Comparison of ENCODE assay signal across 20 mouse cellular contexts in genomic region chr10:59291536-59291935, GRCm38 (mm10). TPM values are rescaled to one million over a fixed set of nuclear protein-coding genes. Genes with fewer than 3 reads are reported as not detected.
A peak's percentile ranks its signal among the peaks of the same experiment; 100 is the strongest.
DNase-seq lines count a peak whose midpoint lies in the region; ATAC-seq and TF ChIP-seq lines count a peak whose summit lies in the region.
"Had no signal": no experiment of that assay in that cellular context is flagged by ENCODE, and none has a peak within 500 bp of the region (broad histone marks: within the 10 kb centered on the region; RNA-seq: fewer than 3 reads in every experiment).

No protein-coding gene starts in this region.

- peaks cover 10% of the 10 kb centered on the region; the same call in 1 of the 2 replicates for H3K4me1 ChIP-seq in intestine, embryonic 15.5 days (replicated peaks)
- H3K4me1 ChIP-seq in stomach, embryonic 16.5 days (ENCODE audit: control insufficient read depth, insufficient read depth, low read length): no peaks in the 10 kb centered on the region; the same call in 1 of the 2 replicates
- H3K4me1 ChIP-seq: forebrain, embryonic 12.5 days; hindbrain, embryonic 15.5 days; midbrain, embryonic 12.5 days; neural tube, embryonic 12.5 days had no signal

- H3K4me2 ChIP-seq in intestine, embryonic 15.5 days (replicated peaks): no peak overlapping the region
- H3K4me2 ChIP-seq in stomach, embryonic 16.5 days (ENCODE audit: low read depth, low read length): no peak overlapping the region
- H3K4me2 ChIP-seq: forebrain, embryonic 12.5 days; heart, embryonic 12.5 days; hindbrain, embryonic 15.5 days; midbrain, embryonic 12.5 days; neural tube, embryonic 12.5 days had no signal

- H3K36me3 ChIP-seq in intestine, embryonic 15.5 days: no peaks in the 10 kb centered on the region
- H3K36me3 ChIP-seq in stomach, embryonic 16.5 days (ENCODE audit: control insufficient read depth, insufficient read depth, low read length): no peaks in the 10 kb centered on the region
- H3K36me3 ChIP-seq: forebrain, embryonic 12.5 days; heart, embryonic 12.5 days; hindbrain, embryonic 15.5 days; midbrain, embryonic 12.5 days; neural tube, embryonic 12.5 days had no signal

- peak; percentile 72 for ATAC-seq in intestine, embryonic 15.5 days
- ATAC-seq in stomach, embryonic 16.5 days (ENCODE audit: insufficient read depth, low FRiP score): peak; percentile 9; the same call in 1 of the 2 replicates

- H3K9me3 ChIP-seq in intestine, embryonic 15.5 days: no peaks in the 10 kb centered on the region
- no peaks in the 10 kb centered on the region for H3K9me3 ChIP-seq in stomach, embryonic 16.5 days (replicated peaks; ENCODE audit: control insufficient read depth, low read length)
- H3K9me3 ChIP-seq: forebrain, embryonic 12.5 days; hindbrain, embryonic 15.5 days; midbrain, embryonic 12.5 days; neural tube, embryonic 12.5 days had no signal

- no peak for TF ChIP-seq CTCF in layer of hippocampus, adult 2 months (conservative IDR thresholded peaks at IDR 0.05)

- H3K27ac ChIP-seq in layer of hippocampus, adult 2 months: 0 out of 2 replicates have a peak overlapping the region, but pooled peaks have one; percentile 14
- H3K27ac ChIP-seq in intestine, embryonic 15.5 days: no peak overlapping the region
- no peak overlapping the region for H3K27ac ChIP-seq in stomach, embryonic 16.5 days (ENCODE audit: low read length)
- H3K27ac ChIP-seq: forebrain, embryonic 12.5 days; hindbrain, embryonic 15.5 days; midbrain, embryonic 12.5 days; neural tube, embryonic 12.5 days had no signal

- H3K9ac ChIP-seq in intestine, embryonic 15.5 days: no peak overlapping the region
- H3K9ac ChIP-seq in stomach, embryonic 16.5 days (ENCODE audit: low read length): no peak overlapping the region
- H3K9ac ChIP-seq: forebrain, embryonic 12.5 days; heart, embryonic 12.5 days; hindbrain, embryonic 15.5 days; midbrain, embryonic 12.5 days; neural tube, embryonic 12.5 days had no signal

- no peak overlapping the region for H3K4me3 ChIP-seq in layer of hippocampus, adult 2 months
- H3K4me3 ChIP-seq in intestine, embryonic 15.5 days (replicated peaks): no peak overlapping the region
- no peak overlapping the region for H3K4me3 ChIP-seq in stomach, embryonic 16.5 days (replicated peaks; ENCODE audit: low read length)
- H3K4me3 ChIP-seq: forebrain, embryonic 12.5 days; heart, embryonic 12.5 days; hindbrain, embryonic 15.5 days; midbrain, embryonic 12.5 days; neural tube, embryonic 12.5 days had no signal

- no peaks in the 10 kb centered on the region for H3K27me3 ChIP-seq in intestine, embryonic 15.5 days (replicated peaks)
- H3K27me3 ChIP-seq in stomach, embryonic 16.5 days (ENCODE audit: control insufficient read depth, insufficient read depth, low read length): no peaks in the 10 kb centered on the region
- H3K27me3 ChIP-seq: hindbrain, embryonic 15.5 days; neural tube, embryonic 12.5 days had no signal

- WGBS in intestine, embryonic 15.5 days: 45% methylated on average over 3 of the region's 3 CpGs
- 40% methylated on average over 3 of the region's 3 CpGs for WGBS in stomach, embryonic 16.5 days

- DNase-seq in layer of hippocampus, adult 2 months (ENCODE audit: low spot score in 2 of 2): no peak
- no peak for DNase-seq in layer of hippocampus, adult 8-10 months (ENCODE audit: low spot score in 2 of 2)
- DNase-seq in kidney, postnatal 10 days: peak; percentile 66
- DNase-seq in spleen, postnatal 36 days (ENCODE audit: low spot score in 2 of 2): no peak
- no peak for DNase-seq in layer of hippocampus, postnatal 25 days (ENCODE audit: extremely low spot score in 1 of 2, low spot score in 1 of 2)
- DNase-seq: B cell, adult 2 months; cerebellum, adult 9-10 months; gastrocnemius, postnatal 10 days; heart, postnatal 14 days; layer of hippocampus, postnatal 36 days; lung, adult 2 months; lung, postnatal 4 days; thymus, postnatal 36 days had no signal

RNA-seq across cellular contexts. Expression of gene P4ha1, which starts 31.6 kb away (rescaled TPM):
- 10 to 100 TPM; 41.9 to 48.9 TPM for total RNA-seq in layer of hippocampus, adult 2 months (2021)
- 10 to 100 TPM; 42.7 to 63.8 (median 50.2) TPM for total RNA-seq in layer of hippocampus, adult 8-10 months (2022)
- polyA plus RNA-seq in intestine, embryonic 15.5 days (2015; fragmentation: Nextera tagmentation; extraction: Ambion mirVana): 64.7 and 73.8 TPM in 2 replicates
- 80.9 and 90.0 TPM in 2 replicates for polyA plus RNA-seq in stomach, embryonic 16.5 days (2015; fragmentation: Nextera tagmentation; extraction: Ambion mirVana)
- 10 to 100 TPM; 41.8 to 47.2 TPM for total RNA-seq in layer of hippocampus, postnatal 25 days (2021)
